Mouse (Mus musculus) cerebellum, adult 9-10 months (tissue): ENCODE data around the gene Zmat5.

ENCODE experiments used
- DNase-seq: peaks from one replicate; pipeline ENCODE4 v3.0.0; 2022

The Zmat5 gene

GRCm38 (mm10) chr11:4704072-4704964 is at the start of gene Zmat5, which contains the start of gene Uqcr10:
TSS of gene Zmat5 (plus strand) at chr11:4704678.
TSS of gene Uqcr10 (minus strand) at chr11:4704342.
- DNase-seq, result peak; percentile 96

DNA sequence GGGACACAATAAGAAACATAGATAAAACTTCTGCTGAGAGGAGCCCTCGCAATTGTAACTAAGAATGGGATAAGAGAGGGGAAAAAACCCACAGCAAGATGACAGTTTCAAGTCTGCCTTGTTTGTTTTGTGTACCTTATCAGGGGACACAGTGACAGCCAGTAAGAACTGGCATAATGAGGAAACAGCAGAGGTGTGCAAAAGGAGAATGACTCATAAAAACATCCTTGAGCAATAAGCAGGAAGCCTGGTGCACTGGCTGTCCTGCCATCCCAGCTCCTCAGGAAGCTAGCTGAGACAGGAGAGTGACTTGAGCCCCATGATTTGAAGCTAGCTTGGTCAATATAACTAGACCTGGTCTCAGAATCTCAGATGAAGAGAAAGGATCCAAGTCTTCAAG is 44.7 kb upstream of the Zmat5 start:
- no peak for DNase-seq

GRCm38 (mm10) chr11:4660309-4661025 is 44.0 kb upstream of the Zmat5 start:
- DNase-seq, result no peak

DNA sequence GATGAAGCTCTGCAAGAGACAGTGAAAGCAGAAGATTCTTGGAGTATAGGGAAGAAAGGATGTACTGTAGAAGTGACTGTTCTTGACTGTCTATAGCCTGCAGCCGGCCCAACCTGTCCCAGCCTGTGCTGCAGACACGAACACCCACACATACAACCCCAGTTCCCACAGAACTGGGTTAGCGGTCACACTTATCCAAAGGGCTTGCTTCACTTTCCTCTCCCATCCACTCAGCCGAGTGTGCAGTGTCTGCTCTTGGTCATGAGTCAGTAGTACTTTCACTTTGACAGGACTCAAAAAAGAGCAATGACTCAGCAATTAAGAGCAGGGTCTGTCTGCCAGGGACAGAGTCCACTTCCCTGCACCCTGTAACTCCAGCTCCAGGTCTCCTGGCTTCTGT is 43.2 kb upstream of the Zmat5 start:
- no peak for DNase-seq

DNA sequence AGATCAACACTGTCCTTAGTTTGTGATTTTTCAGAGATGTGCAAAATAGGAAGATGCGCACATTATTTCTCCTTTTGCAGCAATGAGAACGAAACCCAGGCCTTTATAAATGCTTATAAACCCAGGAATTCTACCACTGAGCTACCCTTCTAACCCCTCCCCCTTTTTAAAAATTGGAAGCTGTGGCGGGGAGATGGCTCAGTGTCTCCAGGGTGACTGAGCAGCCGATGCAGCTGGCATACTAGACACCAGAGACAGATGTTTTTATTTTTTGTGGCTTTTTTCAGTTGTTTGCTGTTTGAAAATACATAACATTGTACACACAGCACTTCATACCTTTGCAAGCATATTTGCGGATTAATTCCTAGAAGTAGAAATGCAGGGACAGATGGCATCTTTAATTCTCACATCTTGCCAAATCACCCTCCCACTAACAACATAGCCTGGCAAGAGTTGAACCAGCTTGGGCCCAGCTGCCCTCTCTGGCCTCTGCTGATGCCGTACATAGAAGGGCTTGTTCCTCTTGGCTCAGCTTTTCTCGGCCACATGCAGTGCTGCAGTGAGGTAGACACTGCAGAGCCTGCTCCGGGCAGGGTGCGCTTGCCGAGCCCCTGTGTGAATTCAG is 42.5 kb upstream of the Zmat5 start:
- DNase-seq, result peak; percentile 76

GRCm38 (mm10) chr11:4662496-4662878 is 42.0 kb upstream of the Zmat5 start:
- DNase-seq, result no peak

- no peak for DNase-seq
These were observed 32.7 kb upstream of the Zmat5 start for GRCm38 (mm10) chr11:4671736-4672135.

GRCm38 (mm10) chr11:4674593-4674992 is 29.9 kb upstream of the Zmat5 start:
- DNase-seq, result no peak

GRCm38 (mm10) chr11:4675126-4675562 is 29.3 kb upstream of the Zmat5 start:
- DNase-seq, result no peak

DNA sequence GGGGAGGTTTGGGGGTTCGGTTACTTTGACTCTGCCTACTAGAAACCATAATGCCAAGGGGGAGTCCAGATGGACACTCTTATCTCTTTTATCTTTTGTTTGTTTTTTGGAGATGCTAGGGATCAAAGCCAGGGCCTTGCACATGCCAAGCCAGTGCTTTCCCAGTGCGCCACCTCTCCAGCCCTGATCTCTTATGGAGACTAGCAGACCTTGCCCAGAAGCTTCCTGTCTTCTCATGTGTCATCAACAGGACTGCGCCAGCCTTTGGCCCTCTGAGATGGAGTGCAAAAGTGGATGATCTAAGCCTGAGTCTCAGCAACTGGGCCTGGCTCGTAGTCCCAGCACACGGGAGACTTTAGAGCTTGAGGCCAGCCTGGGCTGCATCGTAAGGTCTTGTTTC is 28.8 kb upstream of the Zmat5 start:
- DNase-seq, result no peak

- DNase-seq, result no peak
These were observed 27.1 kb upstream of the Zmat5 start for GRCm38 (mm10) chr11:4677250-4677872.

DNA sequence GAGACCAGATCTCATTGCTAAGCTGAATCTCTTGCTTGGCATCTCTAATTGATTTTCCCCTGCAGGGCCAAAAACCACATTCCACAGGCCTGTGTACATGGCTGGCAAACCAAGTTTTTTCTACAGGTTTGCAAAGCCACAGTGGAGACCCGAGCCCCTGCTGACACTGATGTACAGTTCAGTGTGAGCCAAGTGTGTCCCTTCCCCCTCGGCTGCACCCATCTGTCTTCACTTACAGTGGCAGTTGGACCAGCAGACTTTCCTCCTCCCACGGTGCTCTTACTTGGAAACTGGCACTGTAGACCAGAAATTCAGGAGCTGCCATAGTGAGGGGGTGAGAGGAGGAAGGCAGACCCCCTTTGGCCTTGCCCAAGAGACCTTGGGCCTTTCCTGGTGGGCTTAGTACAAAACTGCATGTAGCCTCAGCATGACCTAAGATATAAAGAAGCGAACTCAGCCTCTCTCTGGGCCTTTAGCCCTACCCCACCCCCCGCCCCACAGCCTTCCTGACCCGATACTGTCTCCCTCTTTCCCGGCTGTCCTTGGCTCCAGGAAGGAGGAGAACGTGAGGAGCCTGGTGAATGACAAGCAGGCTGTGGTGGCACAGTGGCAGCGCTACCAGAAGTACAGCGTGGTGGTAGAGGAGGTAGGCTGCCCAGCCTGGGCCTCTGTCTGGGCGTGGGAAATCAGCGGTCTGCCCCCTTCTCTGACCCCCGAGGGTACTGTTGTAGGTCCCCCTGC is 25.6 kb upstream of the Zmat5 start:
- DNase-seq, result no peak

DNA sequence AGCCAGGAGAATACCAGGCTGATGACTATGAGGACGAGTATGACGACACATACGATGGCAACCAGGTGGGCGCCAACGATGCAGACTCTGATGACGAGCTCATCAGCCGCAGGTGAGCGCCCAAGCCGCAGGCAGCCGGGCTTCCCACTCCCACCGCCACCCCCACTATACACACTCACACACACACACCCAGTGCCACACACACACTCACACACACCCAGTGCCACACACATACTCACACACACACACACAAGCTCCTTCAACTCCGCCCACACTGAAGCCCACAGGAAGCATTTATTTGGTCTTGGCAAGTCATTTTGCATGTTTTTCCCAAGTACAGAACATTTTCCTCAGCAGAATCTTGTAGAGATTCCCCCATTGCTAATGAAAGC is 25.0 kb upstream of the Zmat5 start:
- no peak for DNase-seq

DNA sequence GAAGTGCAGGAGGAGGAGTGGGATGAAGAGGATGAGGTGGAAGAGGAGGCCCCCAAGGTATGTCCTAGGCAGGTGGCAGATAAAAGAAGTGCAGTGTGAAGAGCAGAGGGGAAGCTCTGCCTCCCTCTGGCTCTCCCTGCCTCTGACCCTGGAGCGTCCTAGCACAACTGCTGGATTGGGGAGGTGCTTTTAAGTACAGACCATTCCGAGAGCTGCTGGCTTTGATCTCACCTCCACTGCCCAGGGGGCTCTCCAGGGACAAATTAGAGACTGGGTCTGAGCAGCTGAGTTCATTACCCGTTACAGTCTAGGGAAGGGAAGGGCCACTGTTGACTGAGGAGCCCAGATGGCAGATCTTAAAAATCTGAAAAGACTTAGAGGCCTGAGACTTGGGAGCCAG is 24.4 kb upstream of the Zmat5 start:
- DNase-seq, result no peak

DNA sequence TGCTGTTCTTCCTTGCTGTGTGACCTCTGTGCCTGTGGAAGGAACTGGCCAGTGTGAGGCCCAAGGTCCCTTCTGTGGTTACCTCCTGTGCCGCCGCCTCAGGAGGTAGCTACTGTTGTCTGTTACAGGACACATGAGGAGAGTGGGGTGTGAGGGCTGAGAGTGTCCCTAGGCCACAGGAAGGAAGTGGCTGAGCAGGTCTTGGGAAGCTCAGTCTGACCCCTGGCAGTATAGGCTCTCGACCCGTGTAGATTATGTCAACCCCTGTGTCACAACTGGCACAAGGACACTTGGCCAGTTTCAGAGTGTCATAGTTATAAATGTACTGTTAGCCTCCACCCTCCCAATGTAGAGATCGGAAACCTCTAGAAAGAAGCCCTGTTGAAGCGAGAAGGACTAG is 21.0 kb upstream of the Zmat5 start:
- DNase-seq, result no peak

DNA sequence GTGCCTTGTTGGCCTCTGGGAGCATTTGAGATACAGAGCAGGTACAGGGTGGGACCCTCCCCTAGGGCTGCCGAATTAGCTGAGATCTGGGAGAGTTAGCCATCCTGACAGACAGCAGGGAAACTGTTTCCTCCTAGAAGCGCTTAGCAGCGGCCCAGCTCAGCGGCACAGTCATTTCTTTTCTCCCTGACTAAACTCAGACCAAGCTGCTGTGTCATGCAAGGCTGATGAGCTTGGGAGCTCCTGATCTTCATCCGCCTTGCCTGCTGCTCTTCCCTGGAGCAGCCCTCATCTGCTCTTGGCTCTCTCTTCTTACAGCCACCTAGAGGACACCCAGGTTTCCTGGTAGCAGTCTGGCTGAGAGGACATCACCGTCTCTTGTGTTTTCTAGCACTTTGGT is 20.3 kb upstream of the Zmat5 start:
- no peak for DNase-seq

DNA sequence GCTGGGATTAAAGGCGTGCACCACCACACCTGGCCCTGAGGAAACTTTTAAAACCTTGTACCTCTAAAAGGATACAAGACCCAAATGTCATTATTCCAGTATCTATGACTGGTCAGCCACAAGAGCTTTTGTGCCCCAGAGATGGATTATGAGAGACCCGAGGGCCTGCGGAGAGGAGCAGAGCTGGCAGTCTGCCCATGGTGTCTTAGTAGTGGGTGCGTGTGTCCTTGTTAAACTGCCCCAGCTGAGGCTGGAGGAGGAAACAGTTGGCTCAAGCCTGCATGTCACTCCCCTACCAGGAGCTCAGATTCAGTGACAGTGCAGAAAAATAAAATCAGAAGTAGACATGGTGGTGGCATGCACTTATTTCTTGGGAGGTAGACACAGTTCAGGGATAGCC is 19.4 kb upstream of the Zmat5 start:
- DNase-seq, result no peak

GRCm38 (mm10) chr11:4685510-4685909 is 19.0 kb upstream of the Zmat5 start:
- no peak for DNase-seq

- no peak for DNase-seq
These were observed 17.5 kb upstream of the Zmat5 start for GRCm38 (mm10) chr11:4687027-4687426.

- DNase-seq, result no peak
These were observed 16.6 kb upstream of the Zmat5 start for GRCm38 (mm10) chr11:4687874-4688273.

- no peak for DNase-seq
These were observed 15.7 kb upstream of the Zmat5 start for GRCm38 (mm10) chr11:4688632-4689380.

- DNase-seq, result no peak
These were observed 14.1 kb upstream of the Zmat5 start for GRCm38 (mm10) chr11:4690353-4690752.
